Mouse (Mus musculus) common myeloid progenitor, adult 5-6 weeks (primary cell): Measurements from ENCODE around the gene Acadm. TPM values are rescaled to one million over a fixed set of nuclear protein-coding genes. Genes with fewer than 3 reads are reported as not detected.

Experiments used
- ATAC-seq: replicated peaks from 2 replicates; pipeline ENCODE4 v1.8.0; 2016; ENCODE audit warnings: low read depth, mild to moderate bottlenecking, moderate TSS enrichment, inconsistent platforms; ENCODE audit not compliant: poor library complexity, severe bottlenecking
- total RNA-seq: library from RNA; stranded (forward); fragments of 200-1000, 187-1606 nt; gene quantifications from 2 replicates; pipeline ENCODE4 v1.2.3, GENCODE M21; 2017

Acadm gene
- 253 and 277 TPM in 2 replicates for total RNA-seq

- peak; percentile 92 for ATAC-seq
Observed at GRCm38 (mm10) chr3:153944335-153944990, at the start of gene Acadm. TSS of gene Acadm (minus strand) at chr3:153944632.

- peak; percentile 98 for ATAC-seq
Observed at GRCm38 (mm10) chr3:153984428-153985340, 40.3 kb upstream of the Acadm start.

- no peak for ATAC-seq
Observed at GRCm38 (mm10) chr3:153980611-153981010, 36.2 kb upstream of the Acadm start.

GRCm38 (mm10) chr3:153975791-153976190 is 31.4 kb upstream of the Acadm start:
- ATAC-seq, result peak; percentile 24; the same call in 1 of the 2 replicates

GRCm38 (mm10) chr3:153975060-153975459 is 30.6 kb upstream of the Acadm start:
- ATAC-seq, result no peak

GRCm38 (mm10) chr3:153973949-153974760 is 29.7 kb upstream of the Acadm start:
- ATAC-seq, result no peak

GRCm38 (mm10) chr3:153973171-153973948 is 28.9 kb upstream of the Acadm start, which contains the start of gene Slc44a5:
TSS of gene Slc44a5 (plus strand) at chr3:153973436.
- peak; percentile 34; the same call in 1 of the 2 replicates for ATAC-seq

- ATAC-seq, result no peak
Observed at GRCm38 (mm10) chr3:153969451-153969850, 25.0 kb upstream of the Acadm start.

GRCm38 (mm10) chr3:153968549-153968948 is 24.1 kb upstream of the Acadm start:
- peak; percentile 80 for ATAC-seq

- no peak for ATAC-seq
Observed at GRCm38 (mm10) chr3:153967447-153967846, 23.0 kb upstream of the Acadm start.

GRCm38 (mm10) chr3:153961632-153962389 is 17.4 kb upstream of the Acadm start:
- peak; percentile 83 for ATAC-seq

GRCm38 (mm10) chr3:153960884-153961283 is 16.5 kb upstream of the Acadm start:
- no peak for ATAC-seq

- no peak for ATAC-seq
Observed at GRCm38 (mm10) chr3:153959731-153960207, 15.3 kb upstream of the Acadm start.

- peak; percentile 73 for ATAC-seq
Observed at GRCm38 (mm10) chr3:153959035-153959730, 14.8 kb upstream of the Acadm start.

- no peak for ATAC-seq
Observed at GRCm38 (mm10) chr3:153957916-153958315, 13.5 kb upstream of the Acadm start.

GRCm38 (mm10) chr3:153948176-153948575 is 3.7 kb upstream of the Acadm start:
- ATAC-seq, result no peak

GRCm38 (mm10) chr3:153947271-153947670 is 2.8 kb upstream of the Acadm start:
- ATAC-seq, result no peak

- ATAC-seq, result peak; percentile 57
Observed at GRCm38 (mm10) chr3:153943901-153944334, 514 bp downstream of the Acadm start.
